Mouse (Mus musculus) NIH3T3 (cell line): ENCODE results near the gene Fdxr.

Experiments
- DNase-seq: peaks from one replicate; pipeline ENCODE4 v3.0.0-alpha.2; 2012; ENCODE audit warnings: low read depth

The Fdxr gene

DNA sequence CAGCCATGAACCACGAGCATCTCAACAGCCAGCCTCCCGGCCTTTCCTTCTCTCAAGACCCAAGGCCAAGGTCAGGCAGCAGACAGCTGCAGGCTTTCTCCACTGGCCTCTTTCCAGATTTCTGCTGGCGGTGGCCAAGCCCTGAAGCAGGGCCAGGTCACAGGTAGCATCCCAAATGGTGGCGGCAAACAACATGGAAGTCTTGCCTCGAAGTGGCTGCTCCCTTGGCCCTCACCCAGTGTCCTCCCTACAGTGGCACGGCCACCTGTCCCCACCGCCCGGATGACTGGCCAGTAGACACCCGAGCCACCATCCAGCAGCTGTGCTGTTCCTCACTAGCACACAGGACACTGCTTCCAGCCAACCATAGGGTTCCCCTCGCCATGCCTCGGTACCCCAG, 35.4 kb downstream of the Fdxr start:
- no peak for DNase-seq

DNA sequence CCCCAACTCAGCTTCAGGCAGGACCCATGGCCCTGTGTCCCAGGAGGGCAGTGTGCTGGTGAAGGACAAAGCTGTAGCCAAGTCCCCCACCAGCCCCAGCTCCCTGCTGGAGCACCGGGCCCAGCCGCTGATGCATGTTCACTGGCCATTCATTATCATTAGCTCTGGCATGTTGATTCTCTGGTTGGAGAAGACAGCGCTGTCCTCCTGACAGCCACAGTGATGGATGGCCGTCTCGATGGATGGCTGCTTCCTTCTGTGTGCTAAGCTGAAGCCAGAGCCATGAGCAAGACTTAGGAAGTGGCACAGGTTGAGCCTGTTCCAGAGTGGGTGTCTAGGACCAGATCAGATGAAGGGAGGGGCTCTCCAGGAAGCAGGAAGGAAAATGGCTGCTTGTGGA, 40.3 kb downstream of the Fdxr start:
- DNase-seq = no peak

DNA sequence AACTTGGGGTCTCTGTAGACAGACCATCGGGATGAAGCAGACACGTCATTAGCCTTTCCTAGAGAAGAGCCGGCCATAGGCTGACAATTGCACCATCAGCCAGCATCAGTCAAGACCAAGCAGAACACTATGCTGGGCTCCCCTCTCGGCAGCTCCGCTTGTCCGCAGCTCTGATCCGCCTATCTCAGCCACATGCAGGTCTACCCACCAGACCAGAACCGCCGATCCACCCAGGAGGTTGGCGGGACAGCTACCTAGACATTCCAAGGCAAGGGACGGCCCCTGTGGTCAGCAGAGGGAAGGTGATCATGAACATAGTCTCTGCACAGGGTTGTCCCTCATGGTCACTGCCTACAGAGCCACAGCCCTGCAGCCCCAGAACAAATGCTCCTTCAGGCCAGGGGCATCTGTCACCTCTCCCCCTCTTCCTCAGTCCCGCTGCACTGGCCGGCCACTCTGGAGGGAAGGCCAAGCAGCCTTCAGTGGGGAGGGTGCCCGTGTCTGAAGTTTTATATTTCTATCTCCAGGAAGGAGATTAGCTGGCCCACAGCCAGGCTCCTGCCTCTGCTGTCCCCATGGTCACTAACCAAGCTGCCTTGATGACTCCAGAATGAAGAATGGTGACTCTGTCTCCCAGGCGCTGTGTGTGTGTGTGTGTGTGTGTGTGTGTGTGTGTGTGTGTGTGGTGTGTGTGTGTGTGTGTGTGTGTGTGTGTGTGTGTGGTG, 42.4 kb downstream of the Fdxr start:
- DNase-seq = no peak

DNA sequence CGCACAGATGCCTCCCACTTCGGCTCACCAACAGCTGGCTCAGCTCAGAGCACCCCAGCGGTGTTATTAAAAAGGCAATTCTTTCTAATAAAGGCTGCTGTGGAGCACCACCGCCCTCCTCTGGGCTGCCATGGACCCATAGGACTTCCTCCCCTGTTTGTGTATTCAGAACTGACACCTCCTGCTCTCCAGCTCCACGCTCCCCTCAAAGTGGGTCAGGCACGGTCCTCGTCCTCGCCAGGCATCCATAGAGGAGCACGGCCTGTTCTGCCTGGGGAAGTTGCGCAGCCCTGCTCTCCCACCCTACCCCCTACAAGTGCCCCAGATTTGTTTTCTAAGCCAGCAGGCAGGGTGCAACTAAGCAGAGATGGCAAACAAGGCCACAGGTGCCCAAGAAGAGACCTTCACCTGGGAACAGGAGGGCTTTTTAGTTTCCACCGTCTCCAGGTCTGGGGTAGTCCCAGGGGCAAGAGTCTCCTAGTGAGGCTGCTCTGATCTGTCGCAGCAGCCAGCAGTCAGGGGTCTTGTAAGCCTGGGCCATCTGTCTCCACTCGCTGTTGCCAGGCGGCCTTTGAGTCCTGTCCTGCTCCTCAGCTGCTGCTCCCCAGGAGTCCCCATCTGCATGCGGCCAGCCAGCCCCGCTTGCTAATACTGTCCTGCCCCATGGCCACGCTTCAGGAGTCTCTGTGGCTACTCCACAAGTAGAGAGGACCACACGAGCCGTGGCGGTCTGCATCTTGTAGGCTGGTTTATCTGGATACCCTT, 43.1 kb downstream of the Fdxr start:
- DNase-seq = no peak

DNA sequence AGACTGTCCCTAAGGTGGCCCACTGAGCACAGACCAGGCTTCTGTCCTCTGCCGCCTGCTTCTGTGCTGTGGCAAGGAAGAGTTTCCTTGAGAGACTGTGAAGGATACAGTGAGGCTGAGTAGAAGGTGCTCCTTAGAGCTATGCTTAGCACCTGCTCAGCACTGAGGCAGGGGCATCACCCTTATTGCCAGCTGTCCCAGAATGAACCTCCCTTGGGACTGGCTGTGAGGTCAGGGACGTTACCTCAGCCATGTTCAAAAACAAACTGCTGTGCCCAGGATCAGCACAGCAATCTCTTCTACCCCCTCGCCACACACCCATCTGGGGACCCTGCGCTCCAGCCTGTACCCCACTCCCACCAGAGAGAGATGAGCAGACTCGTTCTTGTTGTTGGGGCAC, 44.0 kb downstream of the Fdxr start:
- DNase-seq = no peak

DNA sequence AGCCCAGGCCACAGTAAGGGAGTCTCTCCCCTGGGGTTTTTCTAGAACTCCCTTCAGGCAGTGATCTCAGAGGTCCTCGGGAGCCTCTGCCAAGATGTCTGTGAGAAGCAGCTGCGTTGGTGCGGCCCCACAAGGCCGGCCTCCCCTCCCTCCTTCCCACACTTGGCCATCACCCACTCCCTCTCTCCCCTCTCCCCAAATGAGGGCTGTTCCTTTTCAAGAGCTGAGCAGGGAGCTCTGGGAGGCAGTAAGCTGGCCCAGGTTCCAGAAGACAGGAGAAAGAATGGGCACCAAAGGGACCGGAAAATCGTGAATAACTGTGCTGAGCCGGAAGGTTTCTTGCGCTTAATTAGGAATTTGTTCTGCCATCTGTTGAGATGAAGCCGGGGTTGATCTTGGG, 44.9 kb downstream of the Fdxr start:
- no peak for DNase-seq

DNA sequence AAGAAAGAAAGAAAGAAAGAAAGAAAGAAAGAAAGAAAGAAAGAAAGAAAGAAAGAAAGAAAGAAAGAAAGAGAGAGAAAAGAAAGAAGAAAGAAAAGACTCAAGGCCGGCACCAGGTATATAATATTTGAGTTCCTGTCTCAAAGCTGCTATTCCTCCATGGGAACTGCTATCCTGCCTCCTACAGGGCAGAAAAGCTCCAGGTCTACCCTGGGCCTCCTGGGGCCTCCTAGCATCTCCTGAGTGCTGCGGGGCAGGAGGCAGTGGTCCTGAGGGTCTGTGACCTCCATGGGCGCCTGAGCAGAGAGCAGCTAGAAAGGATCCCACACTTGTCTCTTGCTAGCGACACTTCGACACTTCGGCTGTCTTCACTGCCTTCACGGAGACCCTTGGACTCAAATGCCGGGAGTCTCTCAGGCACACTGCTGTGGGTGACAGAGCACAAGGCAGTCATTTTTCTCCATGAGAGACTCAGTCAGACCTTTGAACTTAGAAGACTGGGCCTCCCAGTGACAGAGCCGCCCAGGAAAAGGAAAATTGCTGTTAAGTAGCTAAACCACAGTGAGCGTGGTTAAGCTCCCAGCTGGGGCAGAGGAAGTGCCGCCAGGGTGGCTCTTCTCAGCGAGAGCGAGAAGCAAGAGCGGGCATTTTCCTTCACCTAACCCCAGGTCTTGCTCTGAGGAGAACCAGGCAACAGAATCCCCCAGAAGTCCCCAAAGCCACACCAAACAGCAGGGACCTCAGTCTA, 45.5 kb downstream of the Fdxr start:
- no peak for DNase-seq

DNA sequence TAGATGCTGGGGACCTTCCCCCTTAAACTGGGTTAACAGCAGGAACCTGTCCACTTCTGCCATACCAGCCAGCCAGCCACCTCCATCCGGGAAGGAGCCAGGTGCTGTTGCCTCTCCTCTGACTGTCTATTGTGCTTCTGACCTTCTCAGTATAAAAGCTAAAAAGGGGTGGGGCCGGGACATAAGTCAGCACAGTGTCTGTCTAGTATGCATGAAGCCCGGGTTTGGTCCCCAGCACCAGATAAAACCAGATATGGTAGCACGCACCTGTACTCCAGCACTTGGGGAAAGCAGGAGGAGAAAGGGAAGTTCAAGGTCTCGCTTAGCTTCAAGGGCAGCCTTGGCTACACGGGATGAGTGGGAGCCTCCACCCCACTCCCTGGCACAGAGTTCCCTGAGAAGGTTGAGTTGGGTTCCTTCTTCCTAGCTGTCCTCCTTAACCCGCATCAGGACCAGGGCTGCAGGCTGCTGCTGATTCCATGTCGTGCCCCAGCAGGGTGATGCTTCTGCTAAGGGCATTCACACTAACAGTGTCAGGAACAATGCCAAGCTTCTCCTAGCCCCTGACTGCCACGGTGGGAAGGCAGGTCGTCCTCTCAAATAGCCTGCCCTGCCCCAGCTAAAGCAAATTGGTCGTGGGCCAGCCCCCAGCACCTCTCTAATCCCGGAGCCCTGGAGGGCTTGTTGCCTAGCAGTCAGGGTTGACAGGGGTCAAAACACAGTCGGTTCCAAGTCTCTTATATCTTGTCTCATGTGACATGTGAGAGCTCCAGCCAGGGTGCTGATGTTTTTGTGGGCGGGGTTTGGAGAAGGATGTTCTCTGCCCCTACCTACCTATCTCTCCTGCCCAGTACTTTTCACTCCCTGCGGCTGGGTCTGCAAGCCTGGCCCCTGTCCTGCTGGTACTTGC, 47.6 kb downstream of the Fdxr start:
- DNase-seq = no peak

DNA sequence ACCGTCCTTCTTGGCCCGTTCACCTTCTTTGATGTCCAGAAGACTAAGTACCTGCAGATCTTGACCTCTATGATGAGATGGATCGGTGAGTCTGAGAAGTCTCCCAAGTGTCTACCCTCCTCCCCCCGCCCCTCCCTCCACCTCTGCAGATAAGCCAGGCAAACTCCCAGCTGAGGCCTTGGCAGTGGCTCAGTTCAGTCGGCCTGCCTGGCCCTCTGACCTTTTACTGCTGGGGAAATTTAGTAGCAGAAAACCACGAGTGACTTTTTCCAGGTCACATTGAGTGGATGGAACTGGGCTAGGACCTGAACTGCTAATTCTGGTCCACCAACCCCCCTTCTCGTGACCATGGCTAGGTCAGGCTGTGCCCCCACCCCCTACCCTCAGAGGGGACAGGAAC, 48.4 kb downstream of the Fdxr start:
- no peak for DNase-seq

DNA sequence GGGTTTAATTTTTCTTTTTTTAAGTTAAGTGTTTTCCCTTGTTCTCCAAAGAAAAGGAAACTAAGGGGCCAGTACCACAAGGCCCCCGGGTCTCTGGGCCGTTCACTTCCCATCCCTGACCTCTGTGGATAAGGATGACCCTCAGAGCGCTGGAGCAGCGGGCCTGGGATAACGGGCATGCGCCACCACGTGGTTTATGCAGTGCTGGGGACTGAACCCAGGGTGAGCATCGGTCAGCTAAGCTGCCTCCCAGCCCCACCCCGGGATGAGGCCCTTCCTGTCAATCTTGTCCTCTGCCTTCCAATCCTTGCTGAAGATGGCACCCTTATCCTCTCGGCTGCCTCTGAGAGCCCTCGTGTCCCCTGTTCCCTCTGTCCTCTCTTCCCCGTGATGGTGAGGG, 49.2 kb downstream of the Fdxr start:
- DNase-seq = no peak

DNA sequence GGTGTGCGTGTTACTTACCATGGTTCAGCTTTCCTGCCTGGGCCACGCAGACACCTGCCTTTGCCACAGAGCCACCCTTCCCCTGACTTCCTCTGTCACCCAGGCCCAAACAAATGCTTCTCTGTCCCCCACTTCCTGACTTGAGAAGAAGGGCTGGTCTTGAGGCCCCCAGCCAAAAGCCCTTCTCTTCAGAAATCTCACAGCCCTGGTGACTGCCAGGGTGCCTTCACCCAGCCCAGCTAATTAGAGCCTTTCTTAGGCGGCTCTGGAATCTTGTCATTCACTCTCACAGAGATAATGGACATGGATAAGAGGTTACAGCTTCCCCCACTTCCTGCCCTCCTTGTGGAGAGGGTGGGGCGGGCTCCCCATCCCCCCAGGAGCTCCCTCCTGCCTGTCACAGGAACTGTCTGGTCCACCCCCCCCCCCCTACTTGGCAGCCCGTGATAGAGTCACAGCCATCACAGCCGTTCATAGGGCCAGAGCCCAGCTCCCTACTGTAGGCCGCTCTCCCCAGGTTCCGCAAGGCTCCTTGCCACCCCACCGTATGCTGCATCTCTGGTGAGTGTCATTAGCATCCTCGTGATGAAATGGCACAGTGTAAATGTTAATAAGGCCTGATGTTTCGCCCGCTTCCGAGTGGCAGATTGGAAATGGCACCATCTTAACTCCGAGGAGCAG, 49.9 kb downstream of the Fdxr start:
- DNase-seq = no peak

DNA sequence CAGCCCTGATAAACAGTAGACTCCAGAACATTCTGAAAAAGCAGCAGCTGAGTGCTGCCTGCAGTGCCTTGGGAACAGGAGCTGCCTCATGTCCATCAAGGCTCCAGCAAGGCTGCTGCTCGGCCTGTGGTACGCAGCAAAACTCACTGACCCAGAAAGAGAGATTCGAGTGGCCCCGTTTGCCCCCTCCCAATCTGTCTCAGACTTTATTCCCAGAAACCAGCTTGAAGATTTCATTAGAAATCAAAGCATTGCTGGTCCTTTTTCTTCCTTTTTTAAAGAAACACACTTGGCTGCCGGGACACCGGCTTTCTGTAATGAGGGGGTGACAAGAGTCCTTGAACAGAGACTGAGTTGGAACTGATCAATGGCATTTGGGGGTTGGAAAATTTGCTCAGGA, 51.5 kb downstream of the Fdxr start:
- no peak for DNase-seq

DNA sequence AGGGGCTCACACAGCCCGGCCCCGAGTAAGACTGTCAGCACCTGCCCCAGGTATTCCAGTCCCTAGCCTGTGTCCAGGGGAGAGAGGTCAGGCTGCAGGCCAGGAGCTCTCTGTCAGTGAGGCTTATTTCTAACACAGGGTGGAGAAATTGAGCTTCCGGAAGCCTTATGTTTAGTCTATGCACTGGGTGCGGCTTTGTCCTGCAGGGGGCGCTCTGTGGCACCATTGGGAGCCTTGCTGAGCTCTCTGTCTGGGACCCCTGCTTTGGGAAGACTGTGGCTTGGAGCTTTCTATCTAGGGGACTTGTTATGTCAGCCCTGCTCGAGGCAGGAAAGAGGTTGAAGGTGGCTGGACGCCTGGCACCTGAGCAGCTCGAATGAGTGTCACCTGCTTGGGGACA, 52.0 kb downstream of the Fdxr start:
- DNase-seq = peak; percentile 50

DNA sequence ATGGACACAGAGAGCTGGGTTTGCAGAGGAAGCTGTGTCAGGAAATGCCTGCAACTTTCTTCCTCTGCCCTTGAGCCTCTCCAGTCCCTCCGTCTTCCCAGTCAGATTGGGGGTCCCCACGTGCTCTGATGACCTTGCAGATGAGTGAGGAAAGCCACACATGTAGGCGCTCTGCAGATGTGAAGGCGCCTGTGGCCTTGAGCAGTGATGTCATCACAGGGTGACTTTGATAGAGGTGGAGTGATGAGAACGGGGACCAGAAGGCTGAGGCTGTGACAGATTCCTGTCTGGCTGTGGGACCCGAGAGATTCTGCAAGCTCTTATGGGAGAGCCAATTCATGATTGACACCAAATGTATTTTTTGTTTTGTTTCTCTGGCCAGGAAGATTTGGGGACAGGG, 53.0 kb downstream of the Fdxr start:
- no peak for DNase-seq

DNA sequence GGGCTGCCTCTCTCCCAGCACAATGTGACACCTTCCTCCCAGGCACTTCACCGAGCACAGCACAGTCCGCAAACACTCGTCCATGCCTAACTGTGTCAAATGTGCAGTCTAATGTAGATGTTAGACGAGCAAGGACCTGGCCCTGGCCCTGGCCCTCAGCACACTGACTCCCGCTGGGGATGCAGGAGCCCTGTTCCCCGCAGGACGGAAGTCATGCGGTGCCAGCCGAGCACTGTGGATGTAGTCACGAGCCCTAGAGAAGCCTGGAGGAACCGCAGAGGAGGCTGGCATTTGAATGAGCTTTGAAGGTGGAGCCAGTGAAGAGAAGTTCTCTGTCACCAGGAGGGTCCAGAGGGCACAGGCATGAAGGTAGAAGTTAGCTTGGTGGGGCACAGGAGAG, 53.4 kb downstream of the Fdxr start:
- no peak for DNase-seq

DNA sequence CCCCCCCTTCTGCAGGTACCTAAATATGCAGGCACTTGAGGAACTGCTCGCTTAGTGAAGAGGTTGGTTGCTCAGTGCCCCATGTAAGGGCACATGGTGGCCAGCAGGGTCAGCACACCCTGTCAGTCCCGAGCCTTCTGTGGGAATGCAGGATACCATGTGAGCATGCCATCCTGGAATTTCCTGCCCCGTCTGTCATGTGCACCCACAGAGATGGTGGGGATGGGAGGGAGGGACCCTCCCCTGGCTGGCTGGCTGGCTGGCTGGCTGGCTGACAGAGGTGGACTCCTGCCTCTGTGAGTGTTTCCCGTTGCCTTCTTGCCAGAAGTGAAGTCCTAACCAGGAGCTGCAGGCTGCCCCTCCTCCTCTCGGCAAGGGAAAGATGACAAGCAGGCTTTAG, 54.3 kb downstream of the Fdxr start:
- DNase-seq = no peak

DNA sequence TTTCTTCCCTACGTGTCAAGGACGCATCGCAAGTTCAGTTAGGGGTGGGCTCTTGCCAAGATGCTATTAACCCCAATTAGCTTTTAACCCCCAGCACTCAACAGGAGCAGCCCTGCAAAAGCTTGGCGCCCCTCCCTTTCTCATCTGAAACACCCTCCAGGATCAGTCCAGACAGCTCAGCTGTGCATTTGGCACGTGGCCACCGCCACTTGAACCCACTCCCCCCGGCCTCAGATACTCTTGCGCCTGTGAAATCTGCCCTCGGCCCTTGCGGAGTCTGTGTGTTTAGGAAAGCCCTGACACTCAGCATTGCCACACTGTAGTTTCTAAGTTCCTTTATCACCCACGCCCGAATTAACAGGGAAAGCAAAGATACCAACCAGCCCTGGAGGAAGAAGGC, 54.8 kb downstream of the Fdxr start:
- DNase-seq = peak; percentile 23

DNA sequence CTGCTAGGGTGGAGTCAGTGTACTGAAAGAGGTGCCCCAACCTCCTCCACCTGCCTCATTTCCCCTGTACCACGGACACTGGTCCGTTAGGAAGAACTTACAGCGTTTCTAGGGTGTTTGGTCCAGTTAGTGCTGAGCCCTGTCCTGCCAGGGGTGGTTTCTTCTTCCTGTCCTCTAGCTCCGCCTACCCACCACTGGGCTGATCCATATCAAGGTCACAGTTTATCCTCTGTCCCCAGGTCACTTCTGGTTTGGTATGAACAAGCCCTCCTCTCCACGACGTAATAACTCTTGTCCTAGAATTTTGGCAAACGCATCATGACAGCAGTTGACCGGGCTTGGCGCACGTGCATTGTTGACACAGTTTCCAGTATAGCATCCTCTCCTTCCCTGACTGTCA, 57.2 kb downstream of the Fdxr start:
- no peak for DNase-seq

DNA sequence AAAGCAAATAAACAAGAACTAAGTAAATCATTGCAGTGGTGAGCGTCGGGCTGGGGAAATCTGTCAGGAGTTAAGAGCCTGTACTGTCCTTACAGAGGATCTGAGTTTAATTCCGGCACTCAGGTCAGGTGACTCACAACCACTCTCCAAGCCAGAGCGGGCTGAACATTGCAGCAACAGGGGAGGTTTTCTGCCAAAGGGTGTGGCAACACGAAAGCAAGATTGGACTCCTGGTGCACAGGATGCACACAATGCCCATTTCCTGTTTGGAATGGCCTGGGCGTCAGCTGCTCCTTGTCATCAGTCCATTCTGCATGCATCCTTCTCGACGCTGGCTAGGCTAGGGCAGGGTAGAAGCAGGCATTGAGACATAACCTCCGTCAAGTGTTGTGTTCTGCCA, 57.6 kb downstream of the Fdxr start:
- peak; percentile 84 for DNase-seq
